Comparison of ENCODE assay signal across 9 mouse cellular contexts in the genomic region with DNA sequence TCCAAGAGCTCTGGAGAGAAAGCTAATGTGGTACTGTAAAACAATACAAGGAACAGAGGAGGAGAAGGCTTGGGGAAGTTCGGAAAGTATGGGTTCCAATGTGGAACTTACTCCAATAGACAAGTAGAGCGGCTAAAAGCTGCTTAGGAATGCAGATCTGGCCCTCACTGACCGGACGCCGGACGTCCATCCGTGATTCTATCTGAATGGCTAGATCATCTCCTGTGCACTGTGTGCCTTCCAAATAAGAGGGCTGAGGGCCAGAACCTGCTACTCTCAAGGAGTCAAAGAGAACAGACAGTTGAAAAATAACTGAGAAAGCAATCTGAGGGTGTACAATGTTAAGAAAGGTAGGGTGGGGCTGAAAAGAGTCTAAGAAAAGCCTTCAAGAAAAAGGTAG. TPM values are rescaled to one million over a fixed set of nuclear protein-coding genes. Genes with fewer than 3 reads are reported as not detected.
DNase-seq lines count a peak whose midpoint lies in the region; ATAC-seq lines count a peak whose summit lies in the region.
"Had no signal": no experiment of that assay in that cellular context is flagged by ENCODE, and none has a peak within 500 bp of the region (broad histone marks: within the 10 kb centered on the region; RNA-seq: fewer than 3 reads in every experiment).

No protein-coding gene starts in this region.

- H3K9me3 ChIP-seq in heart, embryonic 15.5 days (replicated peaks) = no peaks in the 10 kb centered on the region
- H3K9me3 ChIP-seq in liver, embryonic 12.5 days (replicated peaks) = no peaks in the 10 kb centered on the region

- H3K4me1 ChIP-seq in heart, embryonic 15.5 days (replicated peaks) = peaks cover 29% of the 10 kb centered on the region
- peaks cover 31% of the 10 kb centered on the region for H3K4me1 ChIP-seq in liver, embryonic 12.5 days

- H3K36me3 ChIP-seq in heart, embryonic 15.5 days = no peaks in the 10 kb centered on the region
- no peaks in the 10 kb centered on the region for H3K36me3 ChIP-seq in liver, embryonic 12.5 days
- H3K36me3 ChIP-seq: G1E had no signal

- peak overlapping the region; percentile 78 for H3K4me3 ChIP-seq in heart, embryonic 15.5 days
- H3K4me3 ChIP-seq in liver, embryonic 12.5 days = peak overlapping the region; percentile 77; the same call in 1 of the 2 replicates

- no peak overlapping the region for H3K9ac ChIP-seq in heart, embryonic 15.5 days
- no peak overlapping the region for H3K9ac ChIP-seq in liver, embryonic 12.5 days

- DNase-seq in kidney, adult 11 months = peak; percentile 22
- no peak for DNase-seq in kidney, adult 18-20 months
- DNase-seq in cerebellum, adult 9-11 months = peak; percentile 36
- no peak for DNase-seq in layer of hippocampus, adult 9-10 months (ENCODE audit: low spot score)
- no peak for DNase-seq in frontal cortex, postnatal 10 days (ENCODE audit: low spot score in 2 of 2)

- H3K4me2 ChIP-seq in heart, embryonic 15.5 days = peak overlapping the region; percentile 87
- peak overlapping the region; percentile 96 for H3K4me2 ChIP-seq in liver, embryonic 12.5 days

- no peak for ATAC-seq in heart, embryonic 15.5 days (replicated peaks; ENCODE audit: insufficient number of reproducible peaks, insufficient read depth, low FRiP score, low read depth)
- no peak for ATAC-seq in liver, embryonic 12.5 days
- no peak for ATAC-seq in activated CD4-positive, CD25-positive, alpha-beta regulatory T cell, adult 4 months

- H3K27ac ChIP-seq in heart, embryonic 15.5 days = peak overlapping the region; percentile 86
- H3K27ac ChIP-seq in liver, embryonic 12.5 days = peak overlapping the region; percentile 68; the same call in 1 of the 2 replicates

- 66% methylated on average over 7 of the region's 7 CpGs for WGBS in heart, embryonic 15.5 days
- 79% methylated on average over 7 of the region's 7 CpGs for WGBS in liver, embryonic 12.5 days (ENCODE audit: insufficient replicate concordance)

- H3K27me3 ChIP-seq in heart, embryonic 15.5 days = no peaks in the 10 kb centered on the region
- peaks cover 14% of the 10 kb centered on the region for H3K27me3 ChIP-seq in liver, embryonic 12.5 days (replicated peaks)

RNA-seq across cellular contexts. Expression of gene Socs5, which starts 1.5 kb away (rescaled TPM):
- polyA plus RNA-seq in heart, embryonic 15.5 days (2015; fragmentation: Nextera tagmentation; extraction: Ambion mirVana) = 10.5 and 12.2 TPM in 2 replicates
- 4.8 and 6.0 TPM in 2 replicates for polyA plus RNA-seq in liver, embryonic 12.5 days (2016; fragmentation: Nextera tagmentation; extraction: Ambion mirVana)
- polyA plus RNA-seq in activated CD4-positive, CD25-positive, alpha-beta regulatory T cell, adult 4 months (2017; shearing (Covaris generic)) = 1 to 10 TPM; 5.7 to 7.9 TPM

Comparison
In these comparisons a context has a peak if more than half of its experiments do, and no peak if none do; other contexts are left out.
1. DNase-seq: peak in kidney, adult 11 months (single experiment) and cerebellum, adult 9-11 months (single experiment); none in kidney, adult 18-20 months (single experiment), layer of hippocampus, adult 9-10 months (single experiment) and frontal cortex, postnatal 10 days (0 of 2).